Mouse (Mus musculus) kidney, embryonic 14.5 days (tissue): ENCODE data around the gene Slc38a9. TPM values are rescaled to one million over a fixed set of nuclear protein-coding genes. Genes with fewer than 3 reads are reported as not detected.

Experiments
- ATAC-seq: fragments of 200-750 bp; cut with Nextera tagmentation; 2 replicates; pipeline ENCODE4 v1.8.0; 2017; ENCODE audit warnings: moderate number of reproducible peaks, mild to moderate bottlenecking, moderate TSS enrichment, moderate library complexity; ENCODE audit not compliant: low FRiP score, low TSS enrichment
- H3K27ac ChIP-seq: fragments of 300-500 bp; sonication (generic); 2 replicates; pipeline ENCODE4 v1.5.1; 2014; ENCODE audit warnings: low read depth, mild to moderate bottlenecking, low read length, moderate library complexity, mixed read lengths
- H3K27me3 ChIP-seq: fragments of 300-500 bp; sonication (generic); 2 replicates; pipeline ENCODE4 v1.6.1; 2014; ENCODE audit warnings: mild to moderate bottlenecking, low read length; ENCODE audit not compliant: control insufficient read depth, insufficient read depth
- H3K36me3 ChIP-seq: fragments of 300-500 bp; sonication (generic); 2 replicates; pipeline ENCODE4 v1.6.1; 2014; ENCODE audit warnings: low read length, mixed read lengths; ENCODE audit not compliant: control insufficient read depth, insufficient read depth
- H3K4me1 ChIP-seq: fragments of 300-500 bp; sonication (generic); 2 replicates; pipeline ENCODE4 v1.6.1; 2014; ENCODE audit warnings: low read length, mixed read lengths; ENCODE audit not compliant: control insufficient read depth, insufficient read depth
- H3K4me2 ChIP-seq: fragments of 300-500 bp; sonication (generic); replicated peaks from 2 replicates; pipeline ENCODE4 v1.6.1; 2014; ENCODE audit warnings: low read depth, mild to moderate bottlenecking, low read length
- H3K4me3 ChIP-seq: fragments of 300-500 bp; sonication (generic); 2 replicates; pipeline ENCODE4 v1.5.1; 2014; ENCODE audit warnings: mild to moderate bottlenecking, low read length
- H3K9ac ChIP-seq: fragments of 300-500 bp; sonication (generic); 2 replicates; pipeline ENCODE4 v1.6.1; 2014; ENCODE audit warnings: low read depth, mild to moderate bottlenecking, low read length, moderate library complexity
- H3K9me3 ChIP-seq: fragments of 300-500 bp; sonication (generic); 2 replicates; pipeline ENCODE4 v1.6.1; 2016; ENCODE audit warnings: low read length; ENCODE audit not compliant: control insufficient read depth
- WGBS: fragments of 180-500 bp; shearing (Covaris S2); extraction: QIAGEN DNeasy Blood & Tissue Kit; methylation state at CpG from one replicate; pipeline ENCODE4 v1.1.7; 2014; 5-methylcytosine and 5-hydroxymethylcytosine counted together
- polyA plus RNA-seq: library from polyadenylated mRNA; unstranded; fragments of >200 nt; fragmentation: Nextera tagmentation; extraction: Ambion mirVana; gene quantifications from 2 replicates; pipeline ENCODE4 v1.2.1, GENCODE M21; 2014

Gene Slc38a9
- polyA plus RNA-seq, 1 experiment from 2014 or later, result 13.1 TPM

DNA sequence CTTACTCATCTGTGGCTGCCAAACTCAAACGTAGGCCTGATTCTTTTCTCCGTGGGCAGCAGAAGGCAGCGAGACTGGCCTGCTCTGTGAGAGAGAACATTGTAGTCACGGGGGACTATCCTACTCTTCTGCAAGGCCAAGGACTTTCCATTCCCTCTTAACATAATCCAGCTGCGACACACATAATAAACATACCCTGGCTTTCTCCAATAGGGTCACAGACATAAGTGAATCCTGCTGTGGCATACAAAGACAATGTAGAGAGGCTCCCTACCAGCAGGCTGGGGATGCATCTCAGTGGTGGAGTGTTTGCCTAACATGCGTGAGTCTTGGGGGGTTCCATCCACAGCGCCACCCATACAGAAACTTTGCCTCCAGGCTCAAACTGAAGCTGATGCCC is 124.8 kb downstream of the Slc38a9 start:
- no peak overlapping the region for H3K27ac ChIP-seq
- H3K4me3 ChIP-seq, result no peak overlapping the region
- no peaks in the 10 kb centered on the region for H3K36me3 ChIP-seq
- H3K27me3 ChIP-seq, result no peaks in the 10 kb centered on the region
- no peaks in the 10 kb centered on the region for H3K9me3 ChIP-seq
- H3K4me2 ChIP-seq, result no peak overlapping the region
- no peaks in the 10 kb centered on the region for H3K4me1 ChIP-seq
- no peak for ATAC-seq
- 83% methylated on average over 7 of the region's 7 CpGs for WGBS
- no peak overlapping the region for H3K9ac ChIP-seq

DNA sequence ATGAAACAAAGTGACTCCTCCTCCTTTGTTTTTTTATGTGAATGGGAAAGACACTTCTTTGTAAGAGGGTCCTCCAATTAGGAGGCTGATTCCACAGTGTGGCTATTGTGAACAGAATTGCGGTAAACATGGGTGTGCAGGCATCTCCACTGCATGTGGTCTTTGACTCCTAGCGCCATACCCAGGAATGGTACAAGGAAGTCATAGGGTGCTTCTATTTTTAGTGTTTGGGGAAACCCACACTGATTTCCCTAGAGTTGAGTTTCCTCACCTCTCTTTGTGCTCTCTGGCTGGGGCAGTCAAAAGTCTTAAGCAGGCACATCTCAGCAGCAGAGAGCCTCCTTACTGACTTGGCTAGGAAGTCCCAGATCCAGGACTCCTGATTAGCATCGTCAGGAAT is 125.6 kb downstream of the Slc38a9 start:
- no peak overlapping the region for H3K4me3 ChIP-seq
- no peak overlapping the region for H3K27ac ChIP-seq
- no peaks in the 10 kb centered on the region for H3K27me3 ChIP-seq
- H3K9ac ChIP-seq, result no peak overlapping the region
- no peaks in the 10 kb centered on the region for H3K36me3 ChIP-seq
- ATAC-seq, result no peak
- H3K4me1 ChIP-seq, result no peaks in the 10 kb centered on the region
- WGBS, result 88% methylated on average over 3 of the region's 3 CpGs
- H3K4me2 ChIP-seq, result no peak overlapping the region
- H3K9me3 ChIP-seq, result no peaks in the 10 kb centered on the region

DNA sequence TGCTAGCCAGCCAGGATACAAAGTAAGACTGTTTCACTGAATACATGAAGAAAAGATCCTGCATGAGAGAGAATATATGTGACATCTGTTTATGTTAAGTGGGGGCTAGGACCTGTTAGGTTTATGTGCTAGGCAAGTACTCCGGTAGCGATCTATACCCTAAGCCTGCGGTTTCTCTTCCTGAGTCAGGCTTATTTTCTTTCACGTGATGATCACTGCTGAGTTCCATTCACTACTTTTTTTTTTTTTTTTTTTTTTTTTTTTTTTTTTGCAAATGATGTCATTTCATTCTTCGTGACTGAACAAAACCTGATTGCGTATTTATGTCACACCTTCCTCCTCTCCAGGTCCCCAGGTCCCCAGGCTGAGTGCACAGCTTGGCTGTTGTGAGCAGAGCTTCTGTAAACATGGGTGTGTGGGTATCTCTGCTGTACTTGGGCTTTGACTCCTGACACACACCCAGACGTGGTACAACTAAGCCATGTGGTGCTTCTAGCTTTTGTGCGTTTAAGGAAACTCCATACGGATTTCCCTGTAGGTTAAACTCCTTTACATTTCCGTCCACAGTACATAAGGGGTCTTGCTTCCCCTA is 126.5 kb downstream of the Slc38a9 start:
- Histone ChIP-seq H3K4me2 (no peak overlapping the region), H3K9me3 (no peaks in the 10 kb centered on the region), H3K27ac (no peak overlapping the region), H3K36me3 (no peaks in the 10 kb centered on the region), H3K4me1 (no peaks in the 10 kb centered on the region), H3K4me3 (no peak overlapping the region), H3K9ac (no peak overlapping the region), H3K27me3 (no peaks in the 10 kb centered on the region)
- WGBS, result 89% methylated on average over 10 of the region's 10 CpGs
- ATAC-seq, result no peak

Other genes starting within 250 kb of the Slc38a9 start
- gene Il6st, start 196.7 kb upstream of the Slc38a9 start, polyA plus RNA-seq, result 12.4 and 31.8 TPM in 2 replicates
- 0.09 TPM in 1 of 2 replicates, not detected in the other for gene Il31ra, start 66.4 kb upstream of the Slc38a9 start, polyA plus RNA-seq
- 0.31 and 0.84 TPM in 2 replicates for gene Ddx4, start 8.3 kb upstream of the Slc38a9 start, polyA plus RNA-seq
- gene Plpp1, start 140.0 kb downstream of the Slc38a9 start, polyA plus RNA-seq, result 61.9 and 63.6 TPM in 2 replicates